Mouse (Mus musculus): ENCODE results near the gene Ncam1. TPM values are rescaled to one million over a fixed set of nuclear protein-coding genes. Genes with fewer than 3 reads are reported as not detected.

The Ncam1 gene
- polyA plus RNA-seq, 1 experiment from 2014 or later = 217 TPM

GRCm38 (mm10) chr9:49606317-49606716, 192.4 kb downstream of the Ncam1 start:
- peak overlapping the region; percentile 29 for H3K4me2 ChIP-seq

GRCm38 (mm10) chr9:49605791-49606190, 192.9 kb downstream of the Ncam1 start:
- no peak overlapping the region for H3K9ac ChIP-seq
- no peak overlapping the region for H3K4me3 ChIP-seq
- H3K9me3 ChIP-seq (replicated peaks) = no peaks in the 10 kb centered on the region
- H3K4me1 ChIP-seq = peaks cover 33% of the 10 kb centered on the region
- 85% methylated on average over 4 of the region's 4 CpGs for WGBS
- ATAC-seq = no peak
- no peak overlapping the region for H3K4me2 ChIP-seq
- no peaks in the 10 kb centered on the region for H3K27me3 ChIP-seq
- peak overlapping the region; percentile 74; the same call in 1 of the 2 replicates for H3K27ac ChIP-seq
- H3K36me3 ChIP-seq (ENCODE audit: poor library complexity, severe bottlenecking) = no peaks in the 10 kb centered on the region

More at GRCm38 (mm10) chr9:49606317-49606716, 192.4 kb downstream of the Ncam1 start:
- no peaks in the 10 kb centered on the region for H3K9me3 ChIP-seq (replicated peaks)
- H3K4me1 ChIP-seq = peaks cover 28% of the 10 kb centered on the region
- H3K9ac ChIP-seq = 0 out of 2 replicates have a peak overlapping the region, but pooled peaks have one; percentile 0
- H3K27me3 ChIP-seq = no peaks in the 10 kb centered on the region
- no peak overlapping the region for H3K4me3 ChIP-seq
- WGBS = 6% methylated on average over 5 of the region's 5 CpGs
- peak; percentile 93 for ATAC-seq
- H3K27ac ChIP-seq = peak overlapping the region; percentile 74
- H3K36me3 ChIP-seq (ENCODE audit: poor library complexity, severe bottlenecking) = no peaks in the 10 kb centered on the region

- Histone ChIP-seq H3K4me2 (no peak overlapping the region), H3K4me1 (peaks cover 36% of the 10 kb centered on the region), H3K27me3 (no peaks in the 10 kb centered on the region), H3K9ac (no peak overlapping the region), H3K27ac (no peak overlapping the region), H3K9me3 (replicated peaks) (no peaks in the 10 kb centered on the region), H3K4me3 (no peak overlapping the region), H3K36me3 (ENCODE audit: poor library complexity, severe bottlenecking) (no peaks in the 10 kb centered on the region)
- no peak for ATAC-seq
- WGBS = 92% methylated on average over 3 of the region's 3 CpGs
Measured at GRCm38 (mm10) chr9:49605351-49605750, 193.4 kb downstream of the Ncam1 start.

- Histone ChIP-seq H3K4me1 (peaks cover 37% of the 10 kb centered on the region), H3K4me3 (no peak overlapping the region), H3K4me2 (no peak overlapping the region), H3K36me3 (ENCODE audit: poor library complexity, severe bottlenecking) (no peaks in the 10 kb centered on the region), H3K9me3 (replicated peaks) (no peaks in the 10 kb centered on the region), H3K27ac (0 out of 2 replicates have a peak overlapping the region, but pooled peaks have one; percentile 7), H3K9ac (no peak overlapping the region), H3K27me3 (no peaks in the 10 kb centered on the region)
- WGBS = 57% methylated on average over 4 of the region's 4 CpGs
- ATAC-seq = 0 out of 2 replicates have a peak, but pooled peaks have one; percentile 55
Measured at GRCm38 (mm10) chr9:49601215-49601614, 197.5 kb downstream of the Ncam1 start.

GRCm38 (mm10) chr9:49595635-49596348, 202.9 kb downstream of the Ncam1 start:
- Histone ChIP-seq H3K27me3 (no peaks in the 10 kb centered on the region), H3K4me2 (peak overlapping the region; percentile 44), H3K27ac (peak overlapping the region; percentile 88), H3K4me3 (no peak overlapping the region), H3K36me3 (ENCODE audit: poor library complexity, severe bottlenecking) (no peaks in the 10 kb centered on the region), H3K9me3 (replicated peaks) (no peaks in the 10 kb centered on the region), H3K9ac (peak overlapping the region; percentile 50), H3K4me1 (peaks cover 69% of the 10 kb centered on the region)
- WGBS = 18% methylated on average over 11 of the region's 11 CpGs
- peak; percentile 73 for ATAC-seq

- H3K36me3 ChIP-seq (ENCODE audit: poor library complexity, severe bottlenecking) = no peaks in the 10 kb centered on the region
- H3K27ac ChIP-seq = peak overlapping the region; percentile 88
- no peaks in the 10 kb centered on the region for H3K9me3 ChIP-seq (replicated peaks)
- H3K9ac ChIP-seq = peak overlapping the region; percentile 50
- peak; percentile 32; the same call in 1 of the 2 replicates for ATAC-seq
- no peak overlapping the region for H3K4me3 ChIP-seq
- H3K27me3 ChIP-seq = no peaks in the 10 kb centered on the region
- H3K4me1 ChIP-seq = peaks cover 72% of the 10 kb centered on the region
- WGBS = 8% methylated on average over 7 of the region's 7 CpGs
- peak overlapping the region; percentile 44 for H3K4me2 ChIP-seq
Measured at GRCm38 (mm10) chr9:49594876-49595634, 203.7 kb downstream of the Ncam1 start.

- H3K9ac ChIP-seq = no peak overlapping the region
- 39% methylated on average over 10 of the region's 10 CpGs for WGBS
- peaks cover 78% of the 10 kb centered on the region for H3K4me1 ChIP-seq
- no peak overlapping the region for H3K4me3 ChIP-seq
- no peak overlapping the region for H3K4me2 ChIP-seq
- no peaks in the 10 kb centered on the region for H3K27me3 ChIP-seq
- peak; percentile 66 for ATAC-seq
- no peaks in the 10 kb centered on the region for H3K9me3 ChIP-seq (replicated peaks)
- H3K27ac ChIP-seq = peak overlapping the region; percentile 88; the same call in 1 of the 2 replicates
- H3K36me3 ChIP-seq (ENCODE audit: poor library complexity, severe bottlenecking) = no peaks in the 10 kb centered on the region
Measured at GRCm38 (mm10) chr9:49593951-49594536, 204.7 kb downstream of the Ncam1 start.

GRCm38 (mm10) chr9:49592006-49592405, 206.7 kb downstream of the Ncam1 start:
- Histone ChIP-seq H3K27ac (no peak overlapping the region), H3K4me2 (no peak overlapping the region), H3K4me3 (no peak overlapping the region), H3K9me3 (replicated peaks) (no peaks in the 10 kb centered on the region), H3K36me3 (ENCODE audit: poor library complexity, severe bottlenecking) (no peaks in the 10 kb centered on the region), H3K9ac (no peak overlapping the region), H3K4me1 (peaks cover 73% of the 10 kb centered on the region), H3K27me3 (no peaks in the 10 kb centered on the region)
- no peak for ATAC-seq
- WGBS = 32% methylated on average over 2 of the region's 2 CpGs

- WGBS = 19% methylated on average over 4 of the region's 4 CpGs
Measured at GRCm38 (mm10) chr9:49590261-49590660, 208.5 kb downstream of the Ncam1 start.

GRCm38 (mm10) chr9:49577136-49577535, 221.6 kb downstream of the Ncam1 start:
- no peaks in the 10 kb centered on the region for H3K36me3 ChIP-seq (ENCODE audit: poor library complexity, severe bottlenecking)
- no peak overlapping the region for H3K4me2 ChIP-seq
- peaks cover 10% of the 10 kb centered on the region for H3K4me1 ChIP-seq
- peak; percentile 41; the same call in 1 of the 2 replicates for ATAC-seq
- no peak overlapping the region for H3K4me3 ChIP-seq
- no peak overlapping the region for H3K9ac ChIP-seq
- no peak overlapping the region; the same call in 1 of the 2 replicates for H3K27ac ChIP-seq
- 79% methylated on average over 4 of the region's 4 CpGs for WGBS
- H3K27me3 ChIP-seq = no peaks in the 10 kb centered on the region
- no peaks in the 10 kb centered on the region for H3K9me3 ChIP-seq (replicated peaks)

More at GRCm38 (mm10) chr9:49590261-49590660, 208.5 kb downstream of the Ncam1 start:
- Histone ChIP-seq H3K27ac (peak overlapping the region; percentile 35; the same call in 1 of the 2 replicates), H3K9ac (no peak overlapping the region), H3K4me1 (peaks cover 56% of the 10 kb centered on the region), H3K36me3 (ENCODE audit: poor library complexity, severe bottlenecking) (no peaks in the 10 kb centered on the region), H3K27me3 (no peaks in the 10 kb centered on the region), H3K4me2 (no peak overlapping the region), H3K4me3 (no peak overlapping the region), H3K9me3 (replicated peaks) (no peaks in the 10 kb centered on the region)
- ATAC-seq = no peak

GRCm38 (mm10) chr9:49571695-49572510, 226.8 kb downstream of the Ncam1 start:
- 0 out of 2 replicates have a peak overlapping the region, but pooled peaks have one; percentile 50 for H3K9ac ChIP-seq
- no peaks in the 10 kb centered on the region for H3K9me3 ChIP-seq (replicated peaks)
- H3K36me3 ChIP-seq (ENCODE audit: poor library complexity, severe bottlenecking) = peaks cover 18% of the 10 kb centered on the region
- H3K4me1 ChIP-seq = peaks cover 43% of the 10 kb centered on the region
- no peak for ATAC-seq
- H3K27ac ChIP-seq = peak overlapping the region; percentile 79
- WGBS = 63% methylated on average over 9 of the region's 9 CpGs
- no peak overlapping the region for H3K4me3 ChIP-seq
- H3K4me2 ChIP-seq = no peak overlapping the region
- H3K27me3 ChIP-seq = no peaks in the 10 kb centered on the region

Measured in forebrain, embryonic 13.5 days (tissue).